Mouse (Mus musculus) lung, postnatal 0 days (tissue): ENCODE data around the gene Fbxl17.

Experiments
- CTCF ChIP-seq: IDR thresholded peaks from 2 replicates; pipeline ENCODE4 v1.5.1; 2016; ENCODE audit warnings: antibody characterized with exemption, mild to moderate bottlenecking
- EP300 ChIP-seq: IDR thresholded peaks from 2 replicates; pipeline ENCODE4 v1.6.1; 2016; ENCODE audit warnings: antibody characterized with exemption, mild to moderate bottlenecking, control low read depth

DNA sequence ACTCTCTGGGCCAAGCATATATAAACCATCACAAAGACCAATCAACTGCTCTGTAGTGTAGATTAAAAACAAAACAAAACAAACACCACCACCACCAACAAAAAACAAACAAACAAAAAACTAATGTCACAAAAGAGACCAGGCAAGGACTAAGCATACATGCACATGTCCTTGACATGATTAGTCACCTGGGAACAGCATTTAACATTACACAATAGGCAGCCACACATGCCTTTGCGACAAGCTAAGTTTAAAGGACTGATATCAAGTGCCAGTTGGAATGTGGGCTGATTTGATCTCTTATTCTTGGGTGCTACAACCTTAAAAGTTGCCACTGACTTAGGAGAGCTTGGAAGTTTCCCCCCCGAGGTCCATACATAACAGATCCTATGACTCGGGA lies 446.5 kb downstream of the Fbxl17 start:
- no peak for TF ChIP-seq CTCF
- TF ChIP-seq EP300: peak; percentile 32; the same call in 1 of the 2 replicates
